Mouse (Mus musculus): ENCODE data around the gene Tmem51.
"Not testable (repeated sequence)": the region's sequence is repeated elsewhere in the genome, so short reads cannot be mapped to it uniquely, and the experiment has no call there.

The Tmem51 gene

GRCm38 (mm10) chr4:142059113-142059840 is 24.8 kb downstream of the Tmem51 start:
- DNase-seq (ENCODE audit: low spot score): no peak

GRCm38 (mm10) chr4:142057529-142058216 is 26.4 kb downstream of the Tmem51 start:
- DNase-seq (ENCODE audit: low spot score): no peak

GRCm38 (mm10) chr4:142055600-142055999 is 28.5 kb downstream of the Tmem51 start:
- no peak for DNase-seq (ENCODE audit: low spot score)

- no peak for DNase-seq (ENCODE audit: low spot score)
These were observed 29.5 kb downstream of the Tmem51 start for GRCm38 (mm10) chr4:142054580-142054979.

- DNase-seq (ENCODE audit: low spot score): no peak
These were observed 30.2 kb downstream of the Tmem51 start for GRCm38 (mm10) chr4:142053661-142054448.

GRCm38 (mm10) chr4:142053261-142053660 is 30.8 kb downstream of the Tmem51 start:
- no peak for DNase-seq (ENCODE audit: low spot score)

- DNase-seq (ENCODE audit: low spot score): no peak
These were observed 31.5 kb downstream of the Tmem51 start for GRCm38 (mm10) chr4:142052391-142053132.

GRCm38 (mm10) chr4:142051883-142052282 is 32.2 kb downstream of the Tmem51 start:
- DNase-seq (ENCODE audit: low spot score): not testable (repeated sequence)

GRCm38 (mm10) chr4:142049963-142050362 is 34.1 kb downstream of the Tmem51 start:
- no peak for DNase-seq (ENCODE audit: low spot score)

GRCm38 (mm10) chr4:142048391-142048790 is 35.7 kb downstream of the Tmem51 start:
- DNase-seq (ENCODE audit: low spot score): no peak

- no peak for DNase-seq (ENCODE audit: low spot score)
These were observed 37.1 kb downstream of the Tmem51 start for GRCm38 (mm10) chr4:142047005-142047404.

- DNase-seq (ENCODE audit: low spot score): no peak
These were observed 37.6 kb downstream of the Tmem51 start for GRCm38 (mm10) chr4:142046496-142046895.

- DNase-seq (ENCODE audit: low spot score): no peak
These were observed 38.4 kb downstream of the Tmem51 start for GRCm38 (mm10) chr4:142045595-142046163.

- no peak for DNase-seq (ENCODE audit: low spot score)
These were observed 39.7 kb downstream of the Tmem51 start for GRCm38 (mm10) chr4:142044452-142044851.

- DNase-seq (ENCODE audit: low spot score): no peak
These were observed 44.3 kb downstream of the Tmem51 start for GRCm38 (mm10) chr4:142039662-142040353.

GRCm38 (mm10) chr4:142037897-142038296 is 46.2 kb downstream of the Tmem51 start:
- no peak for DNase-seq (ENCODE audit: low spot score)

- no peak for DNase-seq (ENCODE audit: low spot score)
These were observed 55.6 kb downstream of the Tmem51 start for GRCm38 (mm10) chr4:142028533-142028932.

- DNase-seq (ENCODE audit: low spot score): no peak
These were observed 57.1 kb downstream of the Tmem51 start for GRCm38 (mm10) chr4:142026965-142027364.

- no peak for DNase-seq (ENCODE audit: low spot score)
These were observed 59.6 kb downstream of the Tmem51 start for GRCm38 (mm10) chr4:142024536-142024935.

GRCm38 (mm10) chr4:142023166-142023565 is 60.9 kb downstream of the Tmem51 start:
- DNase-seq (ENCODE audit: low spot score): no peak

- peak; percentile 29 for DNase-seq (ENCODE audit: low spot score)
These were observed 66.4 kb downstream of the Tmem51 start for GRCm38 (mm10) chr4:142017686-142018085.

Data from testis, postnatal 14 days (tissue).